Mouse (Mus musculus) heart, postnatal 0 days (tissue): ENCODE measurements at regions not wholly inside any gene's neighbourhood (a gene's known extent, or its start where the extent isn't known, plus 50 kb on each side); places are given as distances from the start of the nearest gene placed in this dataset.

Source experiments
- CTCF ChIP-seq: IDR thresholded peaks from 2 replicates; pipeline ENCODE4 v1.5.1; 2016; ENCODE audit warnings: antibody characterized with exemption, control low read depth, low read depth
- EP300 ChIP-seq: IDR thresholded peaks from 2 replicates; pipeline ENCODE4 v1.6.1; 2016; ENCODE audit warnings: antibody characterized with exemption, low read depth

DNA sequence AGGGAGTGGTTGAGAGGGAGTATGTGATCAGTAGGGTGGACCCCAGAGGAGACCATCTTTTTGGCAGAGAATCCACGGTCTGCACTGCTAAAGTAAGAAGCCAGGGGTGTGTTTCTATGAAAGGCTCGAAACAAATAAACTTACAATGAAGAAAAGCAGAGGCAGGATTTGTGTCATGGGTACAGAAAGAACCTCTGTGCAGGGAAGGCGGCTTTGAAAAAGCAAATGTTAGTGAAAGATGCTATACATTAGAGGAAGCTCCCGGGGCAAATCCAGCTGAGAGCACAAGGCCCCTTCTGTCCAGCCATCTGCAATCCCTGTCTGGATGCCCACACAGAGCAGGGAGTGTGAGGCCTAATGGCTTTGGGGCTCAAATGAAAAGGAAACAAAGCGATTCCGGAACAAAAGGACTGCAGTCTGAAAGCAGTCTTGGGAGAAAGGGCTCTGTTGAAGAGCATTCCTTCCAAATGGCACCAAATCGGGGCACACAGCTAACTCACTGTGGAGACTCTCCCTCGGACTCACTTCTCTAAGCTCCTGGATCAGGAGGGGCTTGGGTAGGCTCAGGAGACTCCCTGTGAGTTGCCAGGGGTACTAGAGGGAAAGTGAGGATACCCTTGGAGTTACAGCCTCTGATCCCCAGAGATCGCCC, 138.1 kb upstream of the Arl4c start:
- TF ChIP-seq CTCF (no peak), EP300 (no peak)
